8 mouse cellular contexts compared by ENCODE assay signal in the genomic region with DNA sequence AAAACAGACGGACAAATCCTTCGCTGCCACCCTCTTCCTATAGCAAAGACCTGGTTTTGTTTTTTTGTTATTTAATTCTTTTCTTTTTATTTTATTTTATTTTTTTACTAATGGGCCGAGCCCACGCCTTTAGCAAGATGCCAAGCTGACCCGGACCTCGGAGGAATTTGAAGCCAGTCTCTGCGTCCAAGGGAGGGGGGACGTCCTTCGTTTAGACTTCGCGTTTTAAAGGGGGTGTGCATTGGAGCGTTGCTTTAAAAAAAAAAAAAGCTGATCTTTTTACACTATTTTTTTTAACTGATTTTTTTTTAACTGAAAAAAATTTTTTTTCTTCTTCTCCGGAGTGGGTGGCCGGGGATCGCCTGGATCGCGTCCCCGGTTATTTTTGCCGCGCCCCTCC. TPM values are rescaled to one million over a fixed set of nuclear protein-coding genes. Genes with fewer than 3 reads are reported as not detected.
DNase-seq lines count a peak whose midpoint lies in the region; ATAC-seq lines count a peak whose summit lies in the region.

No protein-coding gene starts in this region.

- no peak overlapping the region for H3K27ac ChIP-seq in kidney, embryonic 14.5 days (ENCODE audit: low read depth, low read length)
- no peak overlapping the region for H3K27ac ChIP-seq in embryonic facial prominence, embryonic 11.5 days (replicated peaks; ENCODE audit: low read depth, low read length)
- peak overlapping the region; percentile 93 for H3K27ac ChIP-seq in hindbrain, embryonic 15.5 days (replicated peaks)
- peak overlapping the region; percentile 84 for H3K27ac ChIP-seq in midbrain, embryonic 13.5 days

- peaks cover 18% of the 10 kb centered on the region; the same call in 1 of the 2 replicates for H3K27me3 ChIP-seq in kidney, embryonic 14.5 days (ENCODE audit: control insufficient read depth, insufficient read depth, low read length)
- peaks cover 24% of the 10 kb centered on the region for H3K27me3 ChIP-seq in embryonic facial prominence, embryonic 11.5 days (ENCODE audit: control insufficient read depth, insufficient read depth, low read length)
- no peaks in the 10 kb centered on the region for H3K27me3 ChIP-seq in hindbrain, embryonic 15.5 days
- H3K27me3 ChIP-seq in midbrain, embryonic 13.5 days, result no peaks in the 10 kb centered on the region

- no peaks in the 10 kb centered on the region for H3K36me3 ChIP-seq in kidney, embryonic 14.5 days (ENCODE audit: control insufficient read depth, insufficient read depth, low read length)
- H3K36me3 ChIP-seq in embryonic facial prominence, embryonic 11.5 days (replicated peaks; ENCODE audit: control insufficient read depth, insufficient read depth, low read depth, low read length), result no peaks in the 10 kb centered on the region
- H3K36me3 ChIP-seq in hindbrain, embryonic 15.5 days, result peaks cover 5% of the 10 kb centered on the region; the same call in 1 of the 2 replicates
- H3K36me3 ChIP-seq in midbrain, embryonic 13.5 days, result peaks cover 7% of the 10 kb centered on the region; the same call in 1 of the 2 replicates

- H3K4me3 ChIP-seq in kidney, embryonic 14.5 days (ENCODE audit: low read length), result peak overlapping the region; percentile 60
- peak overlapping the region; percentile 55 for H3K4me3 ChIP-seq in embryonic facial prominence, embryonic 11.5 days (ENCODE audit: low read depth, low read length)
- peak overlapping the region; percentile 89 for H3K4me3 ChIP-seq in hindbrain, embryonic 15.5 days
- peak overlapping the region; percentile 79 for H3K4me3 ChIP-seq in midbrain, embryonic 13.5 days (replicated peaks)

- peak overlapping the region; percentile 100 for H3K4me2 ChIP-seq in kidney, embryonic 14.5 days (replicated peaks; ENCODE audit: low read depth, low read length)
- H3K4me2 ChIP-seq in embryonic facial prominence, embryonic 11.5 days (ENCODE audit: low read depth, low read length), result peak overlapping the region; percentile 99
- peak overlapping the region; percentile 86 for H3K4me2 ChIP-seq in hindbrain, embryonic 15.5 days
- H3K4me2 ChIP-seq in midbrain, embryonic 13.5 days (replicated peaks), result peak overlapping the region; percentile 81

- H3K9me3 ChIP-seq in kidney, embryonic 14.5 days (ENCODE audit: control insufficient read depth, low read length), result no peaks in the 10 kb centered on the region
- H3K9me3 ChIP-seq in embryonic facial prominence, embryonic 11.5 days (replicated peaks; ENCODE audit: control insufficient read depth, low read length), result no peaks in the 10 kb centered on the region; the same call in 1 of the 2 replicates
- no peaks in the 10 kb centered on the region for H3K9me3 ChIP-seq in hindbrain, embryonic 15.5 days
- H3K9me3 ChIP-seq in midbrain, embryonic 13.5 days, result no peaks in the 10 kb centered on the region

- WGBS in kidney, embryonic 14.5 days, result under 1% methylated on average over 19 of the region's 20 CpGs
- 0% methylated on average over 20 of the region's 20 CpGs for WGBS in embryonic facial prominence, embryonic 11.5 days
- 0% methylated on average over 20 of the region's 20 CpGs for WGBS in hindbrain, embryonic 15.5 days
- under 1% methylated on average over 19 of the region's 20 CpGs for WGBS in midbrain, embryonic 13.5 days

- ATAC-seq in kidney, embryonic 14.5 days (ENCODE audit: low FRiP score, low TSS enrichment), result no peak
- ATAC-seq in embryonic facial prominence, embryonic 11.5 days (replicated peaks; ENCODE audit: insufficient number of reproducible peaks, low FRiP score, low TSS enrichment, low read depth), result no peak
- ATAC-seq in hindbrain, embryonic 15.5 days (ENCODE audit: low FRiP score, low read depth), result no peak
- no peak for ATAC-seq in midbrain, embryonic 13.5 days

- no peak for DNase-seq in kidney, postnatal 36 days
- DNase-seq in embryonic facial prominence, embryonic 11.5 days (ENCODE audit: low spot score), result peak; percentile 18
- no peak for DNase-seq in MN1 (ENCODE audit: low spot score)
- no peak for DNase-seq in cerebellum, adult 11-12 months
- DNase-seq in thymus, postnatal 10 days (ENCODE audit: low spot score in 2 of 2), result no peak

- peak overlapping the region; percentile 53 for H3K9ac ChIP-seq in kidney, embryonic 14.5 days (ENCODE audit: low read depth, low read length)
- H3K9ac ChIP-seq in embryonic facial prominence, embryonic 11.5 days (replicated peaks; ENCODE audit: low read length), result peak overlapping the region; percentile 60; the same call in 1 of the 2 replicates
- H3K9ac ChIP-seq in hindbrain, embryonic 15.5 days, result peak overlapping the region; percentile 96
- peak overlapping the region; percentile 85 for H3K9ac ChIP-seq in midbrain, embryonic 13.5 days (replicated peaks)

- H3K4me1 ChIP-seq in kidney, embryonic 14.5 days (ENCODE audit: control insufficient read depth, insufficient read depth, low read length), result no peaks in the 10 kb centered on the region
- H3K4me1 ChIP-seq in embryonic facial prominence, embryonic 11.5 days (ENCODE audit: control insufficient read depth, insufficient read depth, low read length), result no peaks in the 10 kb centered on the region
- peaks cover 35% of the 10 kb centered on the region for H3K4me1 ChIP-seq in hindbrain, embryonic 15.5 days (replicated peaks)
- H3K4me1 ChIP-seq in midbrain, embryonic 13.5 days (replicated peaks), result peaks cover 29% of the 10 kb centered on the region

RNA-seq across cellular contexts. Expression of gene Cacna1a, which starts 26.7 kb away (rescaled TPM):
- polyA plus RNA-seq in kidney, embryonic 14.5 days (2014; fragmentation: Nextera tagmentation; extraction: Ambion mirVana), result 3.6 and 4.4 TPM in 2 replicates
- 4.9 and 6.0 TPM in 2 replicates for polyA plus RNA-seq in embryonic facial prominence, embryonic 11.5 days (2014; fragmentation: Nextera tagmentation; extraction: Ambion mirVana)
- 22.0 and 22.3 TPM in 2 replicates for polyA plus RNA-seq in hindbrain, embryonic 15.5 days (2015; fragmentation: Nextera tagmentation; extraction: Ambion mirVana)
- 18.6 and 19.0 TPM in 2 replicates for polyA plus RNA-seq in midbrain, embryonic 13.5 days (2015; fragmentation: Nextera tagmentation; extraction: Ambion mirVana)

Comparison
In these comparisons a context has a peak if more than half of its experiments do, and no peak if none do; other contexts are left out.
1. H3K27ac ChIP-seq: peak in hindbrain, embryonic 15.5 days (single experiment) and midbrain, embryonic 13.5 days (single experiment); none in kidney, embryonic 14.5 days (single experiment) and embryonic facial prominence, embryonic 11.5 days (single experiment).
2. Peak in every context shown above with its lines, with median percentiles within 50 percentile points of each other: H3K4me2 ChIP-seq, H3K4me3 ChIP-seq and H3K9ac ChIP-seq.